Mouse (Mus musculus) skeletal muscle tissue, adult 2 months (tissue): Measurements from ENCODE around the gene Polr2f.
A peak's percentile ranks its signal among the peaks of the same experiment; 100 is the strongest.

ENCODE experiments used
- DNase-seq: peaks from one replicate; pipeline ENCODE4 v3.0.0-alpha.2; 2012; ENCODE audit warnings: low read depth, low spot score

The Polr2f gene

GRCm38 (mm10) chr15:79152709-79153108, 11.9 kb downstream of the Polr2f start:
- no peak for DNase-seq

GRCm38 (mm10) chr15:79155572-79155971, 14.8 kb downstream of the Polr2f start:
- DNase-seq = no peak

GRCm38 (mm10) chr15:79162301-79162700, 21.5 kb downstream of the Polr2f start:
- DNase-seq = no peak

- no peak for DNase-seq
Observed at GRCm38 (mm10) chr15:79162822-79163221, 22.0 kb downstream of the Polr2f start.

- no peak for DNase-seq
Observed at GRCm38 (mm10) chr15:79164251-79164650, 23.4 kb downstream of the Polr2f start.

- DNase-seq = no peak
Observed at GRCm38 (mm10) chr15:79165140-79165539, 24.3 kb downstream of the Polr2f start, which contains the start of gene Sox10. Sox10 (minus strand) TSS chr15:79165240.

- no peak for DNase-seq
Observed at GRCm38 (mm10) chr15:79166712-79167111, 25.9 kb downstream of the Polr2f start.

GRCm38 (mm10) chr15:79176905-79177304, 36.1 kb downstream of the Polr2f start:
- DNase-seq = no peak

GRCm38 (mm10) chr15:79185213-79185612, 44.4 kb downstream of the Polr2f start:
- DNase-seq = no peak

GRCm38 (mm10) chr15:79187819-79188218, 47.0 kb downstream of the Polr2f start:
- DNase-seq = no peak

GRCm38 (mm10) chr15:79191426-79191825, 50.6 kb downstream of the Polr2f start:
- no peak for DNase-seq

GRCm38 (mm10) chr15:79192450-79192849, 51.6 kb downstream of the Polr2f start:
- no peak for DNase-seq

- DNase-seq = no peak
Observed at GRCm38 (mm10) chr15:79192885-79193845, 52.4 kb downstream of the Polr2f start.

- no peak for DNase-seq
Observed at GRCm38 (mm10) chr15:79194048-79194447, 53.2 kb downstream of the Polr2f start.

- DNase-seq = no peak
Observed at GRCm38 (mm10) chr15:79194946-79195345, 54.1 kb downstream of the Polr2f start.

GRCm38 (mm10) chr15:79195492-79195891, 54.7 kb downstream of the Polr2f start:
- DNase-seq = peak; percentile 70

GRCm38 (mm10) chr15:79199390-79199976, 58.7 kb downstream of the Polr2f start:
- no peak for DNase-seq
